Mouse (Mus musculus): Measurements from ENCODE around the gene Nrn1. TPM values are rescaled to one million over a fixed set of nuclear protein-coding genes. Genes with fewer than 3 reads are reported as not detected.

The Nrn1 gene
- polyA plus RNA-seq, 1 experiment = not detected

- H3K4me1 ChIP-seq (ENCODE audit: control insufficient read depth, insufficient read depth, low read length) = no peaks in the 10 kb centered on the region
- no peak for TF ChIP-seq POLR2A (IDR thresholded peaks at IDR 0.05; ENCODE audit: borderline replicate concordance, control insufficient read depth, low read depth, low read length)
- TF ChIP-seq CTCF (IDR thresholded peaks at IDR 0.05; ENCODE audit: control insufficient read depth, insufficient read depth, low read length) = no peak
- no peak overlapping the region for H3K27ac ChIP-seq (ENCODE audit: control insufficient read depth, insufficient read depth, low read depth, low read length, poor library complexity)
- WGBS = 8% methylated on average over 23 of the region's 23 CpGs
- no peak overlapping the region for H3K4me3 ChIP-seq (replicated peaks; ENCODE audit: control insufficient read depth, low read depth, low read length)
These were observed 7.0 kb downstream of the Nrn1 start for GRCm38 (mm10) chr13:36727779-36728470.

DNA sequence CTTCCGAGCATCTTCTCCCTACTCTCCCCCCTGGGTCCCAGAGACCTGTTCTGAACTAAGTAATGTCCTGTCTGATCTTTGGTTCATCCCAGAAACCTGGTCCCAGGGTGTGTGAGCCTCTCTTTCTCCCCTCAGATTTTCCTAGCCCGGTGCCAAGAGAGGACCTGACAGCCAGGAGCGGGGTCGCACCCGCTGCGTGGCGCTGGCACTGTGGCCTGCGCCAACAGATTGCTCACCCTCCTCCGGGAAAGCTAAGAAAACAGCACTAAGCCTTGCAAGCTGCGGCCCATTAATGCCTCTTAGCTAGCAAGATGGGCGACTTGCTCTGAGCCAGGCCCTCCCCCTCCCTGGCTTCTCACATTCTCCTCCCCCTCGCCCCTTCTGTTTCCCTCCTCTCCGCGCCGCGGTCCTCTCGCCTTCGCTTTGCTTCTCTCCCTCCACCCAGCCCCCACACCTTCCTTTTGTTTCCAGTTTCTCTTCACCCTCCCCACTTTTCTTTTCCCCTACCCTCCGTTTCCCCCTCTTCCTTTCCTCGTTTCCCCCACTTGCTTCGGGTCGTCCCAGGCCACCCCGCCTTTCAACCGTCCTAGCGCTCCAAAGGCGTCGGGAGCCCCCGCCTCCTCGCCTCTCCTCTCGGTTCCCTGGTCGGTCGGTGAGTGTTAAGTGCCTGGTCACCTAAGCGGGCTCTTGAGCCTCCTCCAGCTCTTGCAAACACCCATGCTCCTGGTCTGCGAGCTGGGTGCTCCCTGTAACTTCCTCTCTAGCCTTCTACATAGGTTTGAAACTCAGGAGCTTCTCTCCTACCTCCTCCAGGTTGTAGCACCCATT, 7.8 kb downstream of the Nrn1 start:
- Histone ChIP-seq H3K27ac (ENCODE audit: control insufficient read depth, insufficient read depth, low read depth, low read length, poor library complexity) (no peak overlapping the region), H3K4me3 (replicated peaks; ENCODE audit: control insufficient read depth, low read depth, low read length) (no peak overlapping the region), H3K4me1 (ENCODE audit: control insufficient read depth, insufficient read depth, low read length) (no peaks in the 10 kb centered on the region)
- TF ChIP-seq CTCF (IDR thresholded peaks at IDR 0.05; ENCODE audit: control insufficient read depth, insufficient read depth, low read length) = no peak
- no peak for TF ChIP-seq POLR2A (IDR thresholded peaks at IDR 0.05; ENCODE audit: borderline replicate concordance, control insufficient read depth, low read depth, low read length)
- 2% methylated on average over 34 of the region's 34 CpGs for WGBS

GRCm38 (mm10) chr13:36726551-36726950, 8.4 kb downstream of the Nrn1 start:
- Histone ChIP-seq H3K4me1 (ENCODE audit: control insufficient read depth, insufficient read depth, low read length) (no peaks in the 10 kb centered on the region), H3K4me3 (replicated peaks; ENCODE audit: control insufficient read depth, low read depth, low read length) (no peak overlapping the region), H3K27ac (ENCODE audit: control insufficient read depth, insufficient read depth, low read depth, low read length, poor library complexity) (no peak overlapping the region)
- no peak for TF ChIP-seq POLR2A (IDR thresholded peaks at IDR 0.05; ENCODE audit: borderline replicate concordance, control insufficient read depth, low read depth, low read length)
- TF ChIP-seq CTCF (IDR thresholded peaks at IDR 0.05; ENCODE audit: control insufficient read depth, insufficient read depth, low read length) = no peak
- WGBS = 3% methylated on average over 24 of the region's 24 CpGs

- Histone ChIP-seq H3K27ac (ENCODE audit: control insufficient read depth, insufficient read depth, low read depth, low read length, poor library complexity) (no peak overlapping the region), H3K4me3 (replicated peaks; ENCODE audit: control insufficient read depth, low read depth, low read length) (no peak overlapping the region), H3K4me1 (ENCODE audit: control insufficient read depth, insufficient read depth, low read length) (no peaks in the 10 kb centered on the region)
- no peak for TF ChIP-seq POLR2A (IDR thresholded peaks at IDR 0.05; ENCODE audit: borderline replicate concordance, control insufficient read depth, low read depth, low read length)
- TF ChIP-seq CTCF (IDR thresholded peaks at IDR 0.05; ENCODE audit: control insufficient read depth, insufficient read depth, low read length) = no peak
- WGBS = 10% methylated on average over 8 of the region's 8 CpGs
These were observed 9.1 kb downstream of the Nrn1 start for GRCm38 (mm10) chr13:36725881-36726280.

DNA sequence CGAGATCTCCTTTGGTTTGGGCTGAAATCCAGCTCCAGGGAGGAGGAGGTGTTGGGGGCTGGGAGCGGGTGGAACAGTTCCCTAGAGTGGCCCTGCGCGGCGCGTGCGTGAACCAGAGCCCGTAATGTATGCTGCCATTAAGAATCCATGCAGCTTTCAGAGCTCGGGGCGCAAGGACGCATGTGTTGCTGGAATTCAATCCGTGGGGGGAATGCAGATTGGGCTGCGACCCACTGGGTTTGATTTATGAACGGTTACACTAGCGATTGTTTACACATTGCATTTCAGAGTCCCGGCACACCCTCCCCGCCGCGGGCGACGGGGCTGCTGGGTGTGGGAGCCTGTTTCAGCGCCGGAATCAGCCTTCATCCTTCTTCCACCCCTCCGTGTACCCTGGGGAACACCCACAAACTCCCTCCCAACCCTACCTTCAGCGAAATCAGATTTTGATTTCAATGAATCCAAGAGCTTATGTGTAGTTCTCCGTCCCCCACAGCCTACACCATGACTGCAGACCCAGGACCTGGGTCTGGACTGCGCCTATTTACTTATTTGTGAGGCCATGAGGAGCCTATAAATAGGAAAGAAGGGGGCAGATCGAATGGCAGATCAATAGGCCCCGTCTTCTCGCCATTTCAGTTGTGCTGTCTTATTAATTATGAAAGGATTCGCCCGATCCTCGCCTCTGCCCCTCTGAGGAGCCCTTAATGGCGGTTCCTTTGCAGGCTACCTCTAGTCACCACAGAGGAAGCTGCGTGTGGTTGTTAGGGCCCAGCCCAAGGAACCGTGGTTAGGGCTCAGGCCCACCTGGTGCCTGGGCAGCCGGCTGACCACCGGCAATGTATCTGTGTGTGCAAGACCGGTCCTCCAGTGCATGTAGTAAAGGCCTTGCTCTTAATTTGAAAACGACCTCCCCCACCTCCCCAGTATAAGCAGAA, 10.1 kb downstream of the Nrn1 start:
- Histone ChIP-seq H3K4me1 (ENCODE audit: control insufficient read depth, insufficient read depth, low read length) (no peaks in the 10 kb centered on the region), H3K4me3 (replicated peaks; ENCODE audit: control insufficient read depth, low read depth, low read length) (no peak overlapping the region), H3K27ac (ENCODE audit: control insufficient read depth, insufficient read depth, low read depth, low read length, poor library complexity) (no peak overlapping the region)
- 4% methylated on average over 40 of the region's 40 CpGs for WGBS
- TF ChIP-seq POLR2A (IDR thresholded peaks at IDR 0.05; ENCODE audit: borderline replicate concordance, control insufficient read depth, low read depth, low read length) (no peak), CTCF (IDR thresholded peaks at IDR 0.05; ENCODE audit: control insufficient read depth, insufficient read depth, low read length) (no peak)

DNA sequence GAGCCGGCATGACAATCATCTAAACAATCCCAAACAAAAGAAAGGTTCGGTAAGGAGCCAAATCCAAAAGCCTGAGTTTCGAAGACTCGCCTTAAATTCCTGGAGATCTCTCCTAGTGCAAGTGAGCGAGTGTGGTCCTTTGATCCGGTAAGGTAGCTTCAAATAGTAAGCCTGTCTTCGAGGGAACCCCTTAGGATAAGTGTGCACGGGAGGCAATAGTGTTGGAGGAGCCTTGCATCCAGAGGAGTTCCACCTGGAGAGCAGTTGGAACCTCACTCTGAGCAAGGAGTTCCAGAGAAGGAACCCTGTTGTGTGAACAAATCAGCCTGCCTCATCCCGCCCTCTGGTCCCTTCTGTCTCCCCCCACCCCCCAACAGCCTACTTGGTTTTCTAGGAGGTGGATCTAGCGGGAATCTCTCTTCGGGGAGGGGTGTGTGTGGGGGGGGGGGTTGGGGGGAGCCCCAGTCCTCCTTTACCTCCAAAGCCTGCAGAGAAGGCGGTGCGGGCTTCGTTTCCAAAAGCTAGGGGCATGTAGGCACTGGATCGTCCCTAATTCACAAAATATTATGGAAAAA, 11.1 kb downstream of the Nrn1 start:
- 8% methylated on average over 15 of the region's 15 CpGs for WGBS
- Histone ChIP-seq H3K4me3 (replicated peaks; ENCODE audit: control insufficient read depth, low read depth, low read length) (no peak overlapping the region), H3K27ac (ENCODE audit: control insufficient read depth, insufficient read depth, low read depth, low read length, poor library complexity) (no peak overlapping the region), H3K4me1 (ENCODE audit: control insufficient read depth, insufficient read depth, low read length) (no peaks in the 10 kb centered on the region)
- TF ChIP-seq CTCF (IDR thresholded peaks at IDR 0.05; ENCODE audit: control insufficient read depth, insufficient read depth, low read length) (no peak), POLR2A (IDR thresholded peaks at IDR 0.05; ENCODE audit: borderline replicate concordance, control insufficient read depth, low read depth, low read length) (no peak)

DNA sequence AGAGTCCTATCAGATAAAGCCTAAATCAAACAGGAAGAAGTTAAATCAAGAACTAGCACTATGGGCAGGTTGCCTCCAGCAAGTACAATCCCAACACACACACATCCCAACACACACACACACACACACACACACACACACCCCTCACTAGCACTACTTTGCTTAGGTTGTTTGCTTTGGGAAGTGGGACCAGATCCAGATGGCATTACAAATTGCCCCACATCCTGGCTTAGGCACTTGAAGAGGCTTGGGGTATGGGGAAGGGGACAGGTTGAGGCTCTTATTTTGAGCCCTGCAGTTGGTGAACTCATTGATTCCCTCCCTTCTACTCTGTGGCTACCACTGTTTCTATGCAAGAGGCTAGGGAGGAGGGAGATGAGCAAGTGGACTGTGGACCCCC, 12.6 kb downstream of the Nrn1 start:
- TF ChIP-seq POLR2A (IDR thresholded peaks at IDR 0.05; ENCODE audit: borderline replicate concordance, control insufficient read depth, low read depth, low read length) = no peak
- TF ChIP-seq CTCF (IDR thresholded peaks at IDR 0.05; ENCODE audit: control insufficient read depth, insufficient read depth, low read length) = no peak

More for the DNA sequence above, 12.6 kb downstream of the Nrn1 start:
- no peak overlapping the region for H3K27ac ChIP-seq (ENCODE audit: control insufficient read depth, insufficient read depth, low read depth, low read length, poor library complexity)
- no peak overlapping the region for H3K4me3 ChIP-seq (replicated peaks; ENCODE audit: control insufficient read depth, low read depth, low read length)
- H3K4me1 ChIP-seq (ENCODE audit: control insufficient read depth, insufficient read depth, low read length) = no peaks in the 10 kb centered on the region
